Mouse (Mus musculus) liver, adult 2 months (tissue): ENCODE results near the gene Abcb9.

Experiments
- CTCF ChIP-seq: fragments of 200-500 bp; IDR thresholded peaks from 2 replicates; pipeline ENCODE4 v1.5.1; 2011; ENCODE audit warnings: low read depth, low read length, control low read depth
- POLR2A ChIP-seq: fragments of 200-500 bp; IDR thresholded peaks from 2 replicates; pipeline ENCODE4 v1.6.1; 2011; ENCODE audit warnings: low read length, control low read depth; ENCODE audit not compliant: insufficient read depth; ENCODE audit errors: extremely low read depth

- TF ChIP-seq CTCF, result no peak
- TF ChIP-seq POLR2A, result no peak
Observed at GRCm38 (mm10) chr5:124035806-124036205, 59.8 kb downstream of the Abcb9 start.
